Mouse (Mus musculus) A20 (cell line): ENCODE measurements around the gene Mdfi.

ENCODE experiments used
- DNase-seq: peaks from one replicate; pipeline ENCODE4 v3.0.0-alpha.2; 2011; ENCODE audit warnings: low read depth, low spot score

Gene Mdfi

GRCm38 (mm10) chr17:47766407-47767043, 68.0 kb downstream of the Mdfi start:
- DNase-seq = peak; percentile 84

GRCm38 (mm10) chr17:47765986-47766385, 68.5 kb downstream of the Mdfi start:
- peak; percentile 61 for DNase-seq
